Mouse (Mus musculus) MEL (cell line): ENCODE results near the gene Rpl13a. TPM values are rescaled to one million over a fixed set of nuclear protein-coding genes. Genes with fewer than 3 reads are reported as not detected.

Experiments
- DNase-seq: peaks from one replicate; pipeline ENCODE4 v3.0.0; 2011; ENCODE audit warnings: low read depth, low spot score
- H3K27ac ChIP-seq: 2 replicates; pipeline ENCODE4 v1.5.1; 2012; ENCODE audit warnings: low read depth, mild to moderate bottlenecking, control low read depth, low read length, moderate library complexity; ENCODE audit not compliant: control insufficient read depth
- H3K27me3 ChIP-seq, 2 experiments: fragments of 150-350 bp in 1 of 2; sonication (generic) in 1 of 2; 2 replicates each; pipeline ENCODE4 v1.6.1; 2012; ENCODE audit warnings: low read length in 2 of 2, mild to moderate bottlenecking in 2 of 2, improper control_type of control experiment in 1 of 2, moderate library complexity in 1 of 2; ENCODE audit not compliant: insufficient read depth in 2 of 2, control insufficient read depth in 1 of 2
- H3K36me3 ChIP-seq, 2 experiments: 2 replicates each; pipeline ENCODE4 v1.6.1; 2012 to 2014; ENCODE audit warnings: low read length in 2 of 2, improper control_type of control experiment in 1 of 2, inconsistent platforms in 1 of 2, mild to moderate bottlenecking in 1 of 2; ENCODE audit not compliant: insufficient read depth in 2 of 2, control insufficient read depth in 1 of 2
- H3K4me1 ChIP-seq, 2 experiments: fragments of 150-350 bp in 1 of 2; sonication (generic) in 1 of 2; 2 replicates each; pipeline ENCODE4 v1.6.1; 2012; ENCODE audit warnings: low read length in 2 of 2, improper control_type of control experiment in 1 of 2, mild to moderate bottlenecking in 1 of 2; ENCODE audit not compliant: insufficient read depth in 2 of 2, control insufficient read depth in 1 of 2
- H3K4me3 ChIP-seq, 2 experiments: fragments of 150-350 bp in 1 of 2; sonication (generic) in 1 of 2; 2 replicates each; pipeline ENCODE4 v1.5.1; 2012; ENCODE audit warnings: low read depth in 2 of 2, low read length in 2 of 2, mild to moderate bottlenecking in 2 of 2, moderate library complexity in 2 of 2, control low read depth in 1 of 2, improper control_type of control experiment in 1 of 2; ENCODE audit not compliant: control insufficient read depth in 1 of 2, insufficient read depth in 1 of 2
- H3K79me2 ChIP-seq: 2 replicates; pipeline ENCODE4 v1.6.1; 2012; ENCODE audit warnings: mild to moderate bottlenecking, low read length, moderate library complexity; ENCODE audit not compliant: control insufficient read depth, poor library complexity, insufficient read depth
- H3K9ac ChIP-seq: 2 replicates; pipeline ENCODE4 v1.6.1; 2012; ENCODE audit warnings: low read depth, mild to moderate bottlenecking, control low read depth, low read length, moderate library complexity; ENCODE audit not compliant: control insufficient read depth, poor library complexity, severe bottlenecking
- H3K9me3 ChIP-seq: fragments of 150-350 bp; sonication (generic); replicated peaks from 2 replicates; pipeline ENCODE4 v1.6.1; 2012; ENCODE audit warnings: mild to moderate bottlenecking, low read length, improper control_type of control experiment, moderate library complexity; ENCODE audit not compliant: insufficient read depth
- CTCF ChIP-seq, 3 experiments: IDR thresholded peaks in 2 of 3; conservative IDR thresholded peaks in 1 of 3; 2 replicates each; pipeline ENCODE4 v1.5.1; 2011 to 2012; ENCODE audit warnings: low read length in 3 of 3, low read depth in 2 of 3, mild to moderate bottlenecking in 2 of 3, improper control_type of control experiment in 1 of 3, inconsistent platforms in 1 of 3, mixed read lengths in 1 of 3, moderate library complexity in 1 of 3; ENCODE audit not compliant: control insufficient read depth in 1 of 3, insufficient read depth in 1 of 3, poor library complexity in 1 of 3, severe bottlenecking in 1 of 3
- ELF1 ChIP-seq: IDR thresholded peaks from 2 replicates; pipeline ENCODE4 v1.6.1; 2014; ENCODE audit warnings: low read depth, mild to moderate bottlenecking, inconsistent platforms, low read length, improper control_type of control experiment, moderate library complexity
- EP300 ChIP-seq, 2 experiments: IDR thresholded peaks; 2 replicates each; pipeline ENCODE4 v1.6.1; 2011; ENCODE audit warnings: improper control_type of control experiment in 2 of 2, low read length in 2 of 2, low read depth in 1 of 2, mild to moderate bottlenecking in 1 of 2
- GABPA ChIP-seq: IDR thresholded peaks from 2 replicates; pipeline ENCODE4 v1.6.1; 2012; ENCODE audit warnings: low read depth, mild to moderate bottlenecking, inconsistent platforms, low read length, improper control_type of control experiment, moderate library complexity
- KAT2A ChIP-seq: conservative IDR thresholded peaks from 2 replicates; pipeline ENCODE4 v1.6.1; 2012; ENCODE audit warnings: low read depth, low read length, improper control_type of control experiment, inconsistent platforms
- MAX ChIP-seq: IDR thresholded peaks from 2 replicates; pipeline ENCODE4 v1.6.1; 2011; ENCODE audit warnings: low read length, improper control_type of control experiment
- MEF2A ChIP-seq: IDR thresholded peaks from 2 replicates; pipeline ENCODE4 v1.6.1; 2014; ENCODE audit warnings: low read depth, mild to moderate bottlenecking, inconsistent platforms, low read length, improper control_type of control experiment; ENCODE audit not compliant: poor library complexity, insufficient replicate concordance, severe bottlenecking; ENCODE audit errors: extremely low read depth
- MYB ChIP-seq: IDR thresholded peaks from 2 replicates; pipeline ENCODE4 v1.6.1; 2011; ENCODE audit warnings: mild to moderate bottlenecking, low read depth, low read length, improper control_type of control experiment
- MYC ChIP-seq: IDR thresholded peaks from 2 replicates; pipeline ENCODE4 v1.6.1; 2011; ENCODE audit warnings: low read depth, mild to moderate bottlenecking, low read length, improper control_type of control experiment, moderate library complexity
- NELFE ChIP-seq: IDR thresholded peaks from 2 replicates; pipeline ENCODE4 v1.6.1; 2011; ENCODE audit warnings: low read depth, low read length, improper control_type of control experiment
- POLR2AphosphoS5 ChIP-seq: IDR thresholded peaks from 2 replicates; pipeline ENCODE4 v1.6.1; 2012; ENCODE audit warnings: low read depth, borderline replicate concordance, mild to moderate bottlenecking, inconsistent platforms, low read length, moderate library complexity, mixed read lengths
- RAD21 ChIP-seq: IDR thresholded peaks from 2 replicates; pipeline ENCODE4 v1.6.1; 2011; ENCODE audit warnings: mild to moderate bottlenecking, low read depth, low read length, improper control_type of control experiment
- SMC3 ChIP-seq: IDR thresholded peaks from 2 replicates; pipeline ENCODE4 v1.6.1; 2011; ENCODE audit warnings: low read depth, low read length, improper control_type of control experiment
- TAL1 ChIP-seq: IDR thresholded peaks from 2 replicates; pipeline ENCODE4 v1.6.1; 2012; ENCODE audit warnings: mild to moderate bottlenecking, inconsistent platforms, low read length, moderate library complexity, mixed read lengths
- USF2 ChIP-seq, 2 experiments: IDR thresholded peaks; 2 replicates each; pipeline ENCODE4 v1.6.1; 2011 to 2012; ENCODE audit warnings: improper control_type of control experiment in 2 of 2, low read length in 2 of 2, borderline replicate concordance in 1 of 2, inconsistent platforms in 1 of 2, low read depth in 1 of 2, mild to moderate bottlenecking in 1 of 2; ENCODE audit not compliant: insufficient read depth in 1 of 2
- ZNF384 ChIP-seq: IDR thresholded peaks from 2 replicates; pipeline ENCODE4 v1.6.1; 2012; ENCODE audit warnings: low read depth, mild to moderate bottlenecking, inconsistent platforms, low read length, improper control_type of control experiment
- polyA plus RNA-seq, 2 experiments: library from polyadenylated mRNA; stranded (reverse) in 1 of 2; unstranded in 1 of 2; fragments of >175 nt in 1 of 2; fragments of >200 nt in 1 of 2; gene quantifications; 2 replicates each; pipeline versions ENCODE4 v1.2.1 to v1.2.4; 2012; ENCODE audit warnings: low replicate concordance in 2 of 2, low read depth in 1 of 2; ENCODE audit not compliant: insufficient read length in 2 of 2, insufficient read depth in 1 of 2, missing spikeins in 1 of 2
- total RNA-seq: library from RNA; depleted of rRNA; stranded (reverse); fragments of 300-350 nt; gene quantifications from 2 replicates; pipeline ENCODE4 v1.2.3, GENCODE M21; 2012

Rpl13a gene
- total and polyA plus RNA-seq, 3 experiments, result 2,091 to 3,727 (median 3,160) TPM

GRCm38 (mm10) chr7:45100046-45100445 is 28.5 kb downstream of the Rpl13a start:
- DNase-seq, result no peak
- Histone ChIP-seq H3K36me3 (no peaks in the 10 kb centered on the region), H3K9ac (no peak overlapping the region), H3K9me3 (no peaks in the 10 kb centered on the region), H3K27me3 (no peaks in the 10 kb centered on the region), H3K79me2 (no peaks in the 10 kb centered on the region)
- TF ChIP-seq POLR2AphosphoS5 (no peak), NELFE (no peak), KAT2A (no peak), MEF2A (no peak), TAL1 (no peak), MYC (no peak), CTCF (IDR thresholded peaks at IDR 0.05 in 2 of 3, conservative IDR thresholded peaks at IDR 0.05 in 1 of 3; ENCODE audit: control insufficient read depth in 1 of 3, insufficient read depth in 1 of 3, low read depth in 2 of 3, low read length in 3 of 3, poor library complexity in 1 of 3, severe bottlenecking in 1 of 3) (no peak), USF2 (IDR thresholded peaks at IDR 0.05; ENCODE audit: borderline replicate concordance in 1 of 2, insufficient read depth in 1 of 2, low read depth in 1 of 2, low read length in 2 of 2) (no peak), ZNF384 (no peak), MYB (no peak), ELF1 (no peak), GABPA (no peak), RAD21 (no peak), EP300 (IDR thresholded peaks at IDR 0.05; ENCODE audit: low read depth in 1 of 2, low read length in 2 of 2) (no peak)
- TF ChIP-seq, all 39 proteins: peak for 0
- peaks cover 3 to 8% of the 10 kb centered on the region in 2 experiments; a peak in 3 of 4 replicates for H3K4me1 ChIP-seq
- no peak overlapping the region for H3K27ac ChIP-seq
- H3K4me3 ChIP-seq, result no peak overlapping the region

DNA sequence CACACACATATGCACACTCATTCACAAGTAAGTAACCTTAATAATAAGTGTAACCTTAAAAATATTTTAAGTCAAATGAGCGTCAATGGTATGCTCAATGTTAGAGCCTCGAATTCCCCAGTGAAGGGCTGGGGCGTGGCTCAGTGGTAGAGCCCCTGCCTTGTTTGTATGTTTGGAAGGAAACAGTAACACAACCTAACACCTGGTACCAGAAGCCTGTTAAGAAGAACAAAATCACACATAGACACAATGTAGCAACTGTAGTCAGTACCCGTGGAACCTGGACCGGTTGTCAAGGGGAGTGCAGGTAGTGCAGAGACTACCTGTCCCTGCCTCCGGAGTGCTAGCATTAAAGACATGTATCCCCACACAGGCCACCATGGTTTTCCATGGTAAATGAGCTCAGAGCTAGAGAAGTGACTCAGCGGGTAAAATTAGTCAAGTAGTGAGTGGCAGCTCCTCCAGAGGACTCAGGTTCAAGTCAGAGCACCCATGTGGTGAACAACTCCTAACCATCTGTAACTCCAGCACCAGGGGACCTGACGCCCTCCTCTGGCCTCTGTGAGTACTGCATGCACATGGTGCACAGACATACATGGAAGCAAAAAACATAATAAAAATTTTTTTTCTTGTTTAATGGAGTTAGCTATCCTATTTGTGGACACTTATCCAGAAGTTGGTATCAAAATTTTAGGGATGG is 29.9 kb downstream of the Rpl13a start:
- Histone ChIP-seq H3K4me1 (peaks cover 3 to 16% of the 10 kb centered on the region in 2 experiments; a peak in 3 of 4 replicates), H3K27me3 (no peaks in the 10 kb centered on the region), H3K9me3 (no peaks in the 10 kb centered on the region), H3K36me3 (no peaks in the 10 kb centered on the region), H3K27ac (no peak overlapping the region)
- DNase-seq, result peak; percentile 71
- TF ChIP-seq MYC (0 out of 2 replicates have a peak, but pooled peaks have one; percentile 32), CTCF (IDR thresholded peaks at IDR 0.05 in 2 of 3, conservative IDR thresholded peaks at IDR 0.05 in 1 of 3; ENCODE audit: control insufficient read depth in 1 of 3, insufficient read depth in 1 of 3, low read depth in 2 of 3, low read length in 3 of 3, poor library complexity in 1 of 3, severe bottlenecking in 1 of 3) (peak; percentile 44 to 51 (median 50)), MAX (no peak), MEF2A (no peak), RAD21 (peak; percentile 17), SMC3 (peak; percentile 44)
- TF ChIP-seq, all 39 proteins: peak for 4
- no peak overlapping the region for H3K9ac ChIP-seq
- H3K79me2 ChIP-seq, result no peaks in the 10 kb centered on the region
- no peak overlapping the region for H3K4me3 ChIP-seq
